Mouse (Mus musculus) embryonic facial prominence, embryonic 11.5 days (tissue): ENCODE results near the gene Arl11. TPM values are rescaled to one million over a fixed set of nuclear protein-coding genes. Genes with fewer than 3 reads are reported as not detected.
A peak's percentile ranks its signal among the peaks of the same experiment; 100 is the strongest.

Experiments
- ATAC-seq: fragments of 200-750 bp; cut with Nextera tagmentation; replicated peaks from 2 replicates; pipeline ENCODE4 v1.8.0; 2017; ENCODE audit warnings: low read depth; ENCODE audit not compliant: insufficient number of reproducible peaks, low FRiP score, low TSS enrichment
- DNase-seq: peaks from one replicate; pipeline ENCODE4 v3.0.0-alpha.2; 2015; ENCODE audit warnings: low spot score
- H3K27ac ChIP-seq: fragments of 300-500 bp; sonication (generic); replicated peaks from 2 replicates; pipeline ENCODE4 v1.5.1; 2014; ENCODE audit warnings: mild to moderate bottlenecking, low read depth, low read length, control low read depth
- H3K27me3 ChIP-seq: fragments of 300-500 bp; sonication (generic); 2 replicates; pipeline ENCODE4 v1.6.1; 2014; ENCODE audit warnings: mild to moderate bottlenecking, low read length, moderate library complexity, mixed read lengths; ENCODE audit not compliant: control insufficient read depth, insufficient read depth
- H3K36me3 ChIP-seq: fragments of 300-500 bp; sonication (generic); replicated peaks from 2 replicates; pipeline ENCODE4 v1.6.1; 2014; ENCODE audit warnings: low read depth, mild to moderate bottlenecking, low read length, moderate library complexity, mixed read lengths; ENCODE audit not compliant: control insufficient read depth, insufficient read depth
- H3K4me1 ChIP-seq: fragments of 300-500 bp; sonication (generic); 2 replicates; pipeline ENCODE4 v1.6.1; 2014; ENCODE audit warnings: low read length, mixed read lengths; ENCODE audit not compliant: control insufficient read depth, insufficient read depth
- H3K4me2 ChIP-seq: fragments of 300-500 bp; sonication (generic); 2 replicates; pipeline ENCODE4 v1.6.1; 2014; ENCODE audit warnings: low read depth, mild to moderate bottlenecking, control low read depth, low read length, moderate library complexity
- H3K4me3 ChIP-seq: fragments of 300-500 bp; sonication (generic); 2 replicates; pipeline ENCODE4 v1.5.1; 2014; ENCODE audit warnings: low read depth, low read length, control low read depth
- H3K9ac ChIP-seq: fragments of 300-500 bp; sonication (generic); replicated peaks from 2 replicates; pipeline ENCODE4 v1.6.1; 2014; ENCODE audit warnings: mild to moderate bottlenecking, control low read depth, low read length
- H3K9me3 ChIP-seq: fragments of 300-500 bp; sonication (generic); replicated peaks from 2 replicates; pipeline ENCODE4 v1.6.1; 2016; ENCODE audit warnings: mild to moderate bottlenecking, low read length, inconsistent platforms, mixed read lengths; ENCODE audit not compliant: control insufficient read depth
- WGBS: fragments of 180-500 bp; shearing (Covaris S2); extraction: QIAGEN DNeasy Blood & Tissue Kit; methylation state at CpG from one replicate; pipeline ENCODE4 v1.1.7; 2014; 5-methylcytosine and 5-hydroxymethylcytosine counted together
- polyA plus RNA-seq: library from polyadenylated mRNA; unstranded; fragments of >200 nt; fragmentation: Nextera tagmentation; extraction: Ambion mirVana; gene quantifications from 2 replicates; pipeline ENCODE4 v1.2.1, GENCODE M21; 2014

Gene Arl11
- polyA plus RNA-seq, 1 experiment from 2014 or later = 0.74 TPM

GRCm38 (mm10) chr14:61293884-61294737 is 15.4 kb upstream of the Arl11 start:
- Histone ChIP-seq H3K9ac (no peak overlapping the region), H3K9me3 (no peaks in the 10 kb centered on the region), H3K4me3 (no peak overlapping the region), H3K27ac (no peak overlapping the region), H3K27me3 (no peaks in the 10 kb centered on the region), H3K4me2 (no peak overlapping the region), H3K36me3 (no peaks in the 10 kb centered on the region), H3K4me1 (no peaks in the 10 kb centered on the region)
- 49% methylated on average over 16 of the region's 16 CpGs for WGBS
- ATAC-seq (no peak), DNase-seq (peak; percentile 78)

GRCm38 (mm10) chr14:61294738-61295079 is 14.8 kb upstream of the Arl11 start:
- DNase-seq (peak; percentile 79), ATAC-seq (no peak)
- H3K36me3 ChIP-seq = no peaks in the 10 kb centered on the region
- H3K4me3 ChIP-seq = no peak overlapping the region
- no peak overlapping the region for H3K27ac ChIP-seq
- no peaks in the 10 kb centered on the region for H3K4me1 ChIP-seq
- no peaks in the 10 kb centered on the region for H3K27me3 ChIP-seq
- H3K9me3 ChIP-seq = no peaks in the 10 kb centered on the region
- WGBS = 13% methylated on average over 6 of the region's 6 CpGs
- H3K4me2 ChIP-seq = no peak overlapping the region
- H3K9ac ChIP-seq = no peak overlapping the region

DNA sequence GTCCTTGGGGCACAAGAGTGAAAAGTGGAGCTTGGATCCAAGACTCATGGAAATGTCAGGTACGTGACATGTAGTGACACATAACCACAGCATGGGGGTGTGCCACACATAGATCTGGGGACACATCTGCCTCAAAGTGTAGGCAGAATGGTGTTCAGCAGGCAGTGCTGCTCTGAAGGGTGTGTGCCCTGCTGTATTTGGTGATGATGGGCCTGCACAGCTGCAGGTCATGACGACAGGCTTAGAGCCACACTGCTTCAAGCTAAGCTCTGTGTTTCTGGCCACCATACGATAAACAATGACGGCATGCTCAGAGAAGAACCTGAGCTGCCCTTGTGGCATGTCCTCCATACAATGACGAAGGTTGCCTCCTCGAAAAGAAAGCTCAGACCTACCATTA is 9.7 kb upstream of the Arl11 start:
- no peak overlapping the region for H3K4me2 ChIP-seq
- no peak overlapping the region for H3K9ac ChIP-seq
- H3K9me3 ChIP-seq = no peaks in the 10 kb centered on the region
- no peak overlapping the region for H3K4me3 ChIP-seq
- no peaks in the 10 kb centered on the region for H3K4me1 ChIP-seq
- WGBS = 84% methylated on average over 6 of the region's 6 CpGs
- no peaks in the 10 kb centered on the region for H3K36me3 ChIP-seq
- H3K27ac ChIP-seq = no peak overlapping the region
- ATAC-seq (no peak), DNase-seq (no peak)
- H3K27me3 ChIP-seq = no peaks in the 10 kb centered on the region

- Histone ChIP-seq H3K4me2 (no peak overlapping the region), H3K27me3 (no peaks in the 10 kb centered on the region), H3K27ac (no peak overlapping the region), H3K9me3 (no peaks in the 10 kb centered on the region), H3K36me3 (no peaks in the 10 kb centered on the region), H3K4me1 (no peaks in the 10 kb centered on the region), H3K4me3 (no peak overlapping the region), H3K9ac (no peak overlapping the region)
- no peak for DNase-seq
- 66% methylated on average over 2 of the region's 2 CpGs for WGBS
- no peak for ATAC-seq
These were observed 8.2 kb upstream of the Arl11 start for GRCm38 (mm10) chr14:61301323-61301722.

DNA sequence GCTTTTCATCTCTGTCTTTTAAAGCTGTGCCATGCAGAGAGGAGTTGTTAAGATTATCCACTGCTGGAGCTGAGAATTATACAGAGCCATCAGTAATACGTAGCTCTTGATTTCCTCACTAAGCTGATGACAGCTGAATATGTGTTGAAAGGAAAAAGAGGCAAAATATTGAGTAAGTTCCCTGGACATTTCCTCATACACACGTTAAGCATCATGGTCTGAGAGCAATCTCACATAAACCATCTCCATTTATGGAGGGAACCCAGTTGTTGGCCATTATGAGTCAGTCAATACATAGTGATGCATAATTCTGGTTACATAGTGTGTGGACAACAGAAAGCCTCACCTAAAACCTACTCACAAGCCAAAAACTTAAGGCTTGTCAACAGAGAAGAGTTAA is 7.1 kb upstream of the Arl11 start:
- DNase-seq (no peak), ATAC-seq (no peak)
- Histone ChIP-seq H3K4me2 (no peak overlapping the region), H3K9me3 (no peaks in the 10 kb centered on the region), H3K4me1 (no peaks in the 10 kb centered on the region), H3K4me3 (no peak overlapping the region), H3K36me3 (no peaks in the 10 kb centered on the region), H3K27ac (no peak overlapping the region), H3K27me3 (no peaks in the 10 kb centered on the region), H3K9ac (no peak overlapping the region)
- 88% methylated on average over 2 of the region's 2 CpGs for WGBS

- Histone ChIP-seq H3K4me1 (no peaks in the 10 kb centered on the region), H3K4me3 (no peak overlapping the region), H3K27me3 (no peaks in the 10 kb centered on the region), H3K27ac (no peak overlapping the region), H3K9ac (no peak overlapping the region), H3K4me2 (no peak overlapping the region), H3K9me3 (no peaks in the 10 kb centered on the region), H3K36me3 (no peaks in the 10 kb centered on the region)
- ATAC-seq (no peak), DNase-seq (no peak)
- 73% methylated on average over 4 of the region's 4 CpGs for WGBS
These were observed 5.5 kb upstream of the Arl11 start for GRCm38 (mm10) chr14:61303969-61304609.

- Histone ChIP-seq H3K4me2 (no peak overlapping the region), H3K36me3 (no peaks in the 10 kb centered on the region), H3K27me3 (no peaks in the 10 kb centered on the region), H3K4me3 (no peak overlapping the region), H3K4me1 (no peaks in the 10 kb centered on the region), H3K9ac (no peak overlapping the region), H3K9me3 (no peaks in the 10 kb centered on the region), H3K27ac (no peak overlapping the region)
- DNase-seq (no peak), ATAC-seq (no peak)
- WGBS = 79% methylated on average over 7 of the region's 7 CpGs
These were observed 651 bp downstream of the Arl11 start for GRCm38 (mm10) chr14:61310036-61310772.

DNA sequence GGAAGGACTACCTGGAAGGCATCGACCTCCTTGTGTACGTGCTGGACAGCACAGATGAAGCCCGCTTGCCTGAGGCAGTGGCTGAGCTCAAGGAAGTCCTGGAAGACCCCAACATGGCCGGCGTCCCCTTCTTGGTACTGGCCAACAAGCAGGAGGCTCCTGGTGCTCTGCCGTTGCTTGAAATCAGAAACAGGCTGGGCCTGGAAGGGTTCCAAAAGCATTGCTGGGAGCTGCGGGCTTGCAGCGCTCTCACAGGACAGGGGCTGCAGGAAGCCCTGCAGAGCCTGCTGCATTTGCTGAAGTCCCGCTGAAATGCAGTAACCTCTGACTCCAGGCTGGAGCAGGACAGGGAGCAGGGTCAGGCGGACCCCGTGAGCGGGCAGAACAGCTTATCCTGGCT is 1.4 kb downstream of the Arl11 start:
- Histone ChIP-seq H3K9ac (no peak overlapping the region), H3K9me3 (no peaks in the 10 kb centered on the region), H3K4me2 (no peak overlapping the region), H3K36me3 (no peaks in the 10 kb centered on the region), H3K27ac (no peak overlapping the region; the same call in 1 of the 2 replicates), H3K4me3 (no peak overlapping the region), H3K4me1 (no peaks in the 10 kb centered on the region), H3K27me3 (no peaks in the 10 kb centered on the region)
- DNase-seq (no peak), ATAC-seq (no peak)
- 68% methylated on average over 12 of the region's 12 CpGs for WGBS
